Mouse (Mus musculus) neural tube, embryonic 10.5 days (tissue): ENCODE data around the gene Ric8b.

Source experiments
- DNase-seq: peaks from one replicate; pipeline ENCODE4 v3.0.0-alpha.2; 2017; ENCODE audit warnings: low spot score; ENCODE audit errors: extremely low spot score

Ric8b gene

GRCm38 (mm10) chr10:84909021-84909801, 8.2 kb upstream of the Ric8b start:
- DNase-seq: no peak

- no peak for DNase-seq
Observed at GRCm38 (mm10) chr10:84910194-84910593, 7.2 kb upstream of the Ric8b start.

GRCm38 (mm10) chr10:84910758-84911384, 6.5 kb upstream of the Ric8b start:
- no peak for DNase-seq

GRCm38 (mm10) chr10:84913148-84913547, 4.3 kb upstream of the Ric8b start:
- DNase-seq: no peak

- no peak for DNase-seq
Observed at GRCm38 (mm10) chr10:84915476-84915875, 1.9 kb upstream of the Ric8b start.

GRCm38 (mm10) chr10:84917731-84918095, 297 bp downstream of the Ric8b start:
- DNase-seq: no peak

- DNase-seq: no peak
Observed at GRCm38 (mm10) chr10:84926336-84926735, 8.9 kb downstream of the Ric8b start.

GRCm38 (mm10) chr10:84926885-84927284, 9.5 kb downstream of the Ric8b start:
- no peak for DNase-seq

GRCm38 (mm10) chr10:84928465-84928864, 11.0 kb downstream of the Ric8b start:
- DNase-seq: no peak

- no peak for DNase-seq
Observed at GRCm38 (mm10) chr10:84935553-84936209, 18.3 kb downstream of the Ric8b start.

- DNase-seq: no peak
Observed at GRCm38 (mm10) chr10:84936832-84937515, 19.6 kb downstream of the Ric8b start.

GRCm38 (mm10) chr10:84938094-84938820, 20.8 kb downstream of the Ric8b start:
- DNase-seq: no peak

GRCm38 (mm10) chr10:84938886-84939285, 21.5 kb downstream of the Ric8b start:
- DNase-seq: no peak

- DNase-seq: no peak
Observed at GRCm38 (mm10) chr10:84940356-84940755, 22.9 kb downstream of the Ric8b start.

GRCm38 (mm10) chr10:84945692-84946091, 28.3 kb downstream of the Ric8b start:
- no peak for DNase-seq

GRCm38 (mm10) chr10:84948970-84949683, 31.7 kb downstream of the Ric8b start:
- no peak for DNase-seq

- DNase-seq: no peak
Observed at GRCm38 (mm10) chr10:84949684-84950010, 32.2 kb downstream of the Ric8b start.

GRCm38 (mm10) chr10:84950384-84950783, 33.0 kb downstream of the Ric8b start:
- DNase-seq: no peak

- DNase-seq: no peak
Observed at GRCm38 (mm10) chr10:84954236-84954635, 36.8 kb downstream of the Ric8b start.

- no peak for DNase-seq
Observed at GRCm38 (mm10) chr10:84956173-84956572, 38.8 kb downstream of the Ric8b start.

- DNase-seq: no peak
Observed at GRCm38 (mm10) chr10:84958597-84958996, 41.2 kb downstream of the Ric8b start.
